Mouse (Mus musculus) myocyte (in vitro differentiated cells): ENCODE data around the gene Unc79. TPM values are rescaled to one million over a fixed set of nuclear protein-coding genes. Genes with fewer than 3 reads are reported as not detected.

ENCODE experiments used
- H3K27me3 ChIP-seq: one replicate; pipeline ENCODE4 v1.6.1; 2011; ENCODE audit not compliant: control insufficient read depth, insufficient read depth, insufficient read length
- H3K36me3 ChIP-seq: one replicate; pipeline ENCODE4 v1.6.1; 2011; ENCODE audit not compliant: control insufficient read depth, insufficient read depth
- H3K4me2 ChIP-seq: one replicate; pipeline ENCODE4 v1.6.1; 2011; ENCODE audit warnings: low read depth, control low read depth
- H3K4me3 ChIP-seq: one replicate; pipeline ENCODE4 v1.5.1; 2011; ENCODE audit warnings: mild to moderate bottlenecking, control low read depth, moderate library complexity
- H3K79me2 ChIP-seq: one replicate; pipeline ENCODE4 v1.6.1; 2011; ENCODE audit not compliant: control insufficient read depth, insufficient read depth
- H3ac ChIP-seq: one replicate; pipeline ENCODE4 v1.6.1; 2011; ENCODE audit not compliant: control insufficient read depth, insufficient read length
- CEBPB ChIP-seq: IDR thresholded peaks from 2 replicates; pipeline ENCODE4 v1.6.1; 2011; ENCODE audit warnings: mild to moderate bottlenecking, moderate library complexity; ENCODE audit not compliant: poor library complexity, insufficient read depth, severe bottlenecking
- E2F4 ChIP-seq: IDR thresholded peaks from one replicate; pipeline ENCODE4 v1.6.1; 2011; ENCODE audit warnings: mild to moderate bottlenecking, control low read depth, moderate library complexity; ENCODE audit not compliant: insufficient read depth
- MAX ChIP-seq: IDR thresholded peaks from one replicate; pipeline ENCODE4 v1.6.1; 2011; ENCODE audit warnings: low read depth, mild to moderate bottlenecking, control low read depth
- MYOD1 ChIP-seq, 3 experiments: IDR thresholded peaks; one replicate each; pipeline ENCODE4 v1.6.1; 2011; ENCODE audit warnings: control low read depth in 2 of 3, low read depth in 2 of 3, mild to moderate bottlenecking in 2 of 3, moderate library complexity in 1 of 3; ENCODE audit not compliant: insufficient read length in 2 of 3, control insufficient read depth in 1 of 3
- MYOG ChIP-seq, 3 experiments: IDR thresholded peaks; one replicate each; pipeline ENCODE4 v1.6.1; 2011; ENCODE audit warnings: control low read depth in 2 of 3, low read depth in 2 of 3, mild to moderate bottlenecking in 2 of 3; ENCODE audit not compliant: insufficient read length in 2 of 3, control insufficient read depth in 1 of 3, insufficient read depth in 1 of 3
- POLR2A ChIP-seq: IDR thresholded peaks from one replicate; pipeline ENCODE4 v1.6.1; 2011; ENCODE audit warnings: low read depth, mild to moderate bottlenecking, control low read depth, moderate library complexity; ENCODE audit not compliant: insufficient read length
- POLR2AphosphoS2 ChIP-seq: IDR thresholded peaks from one replicate; pipeline ENCODE4 v1.6.1; 2011; ENCODE audit warnings: low read depth, control low read depth; ENCODE audit not compliant: insufficient read length
- REST ChIP-seq: IDR thresholded peaks from one replicate; pipeline ENCODE4 v1.6.1; 2011; ENCODE audit warnings: mild to moderate bottlenecking, control low read depth, moderate library complexity; ENCODE audit not compliant: insufficient read depth, insufficient read length
- SRF ChIP-seq: IDR thresholded peaks from one replicate; pipeline ENCODE4 v1.6.1; 2011; ENCODE audit warnings: low read depth; ENCODE audit not compliant: control insufficient read depth, insufficient read length
- TCF12 ChIP-seq: IDR thresholded peaks from one replicate; pipeline ENCODE4 v1.6.1; 2011; ENCODE audit warnings: mild to moderate bottlenecking, control low read depth; ENCODE audit not compliant: poor library complexity, insufficient read depth, severe bottlenecking
- TCF3 ChIP-seq: IDR thresholded peaks from one replicate; pipeline ENCODE4 v1.6.1; 2011; ENCODE audit warnings: low read depth, control low read depth; ENCODE audit not compliant: insufficient read length
- USF1 ChIP-seq: IDR thresholded peaks from one replicate; pipeline ENCODE4 v1.6.1; 2011; ENCODE audit warnings: low read depth, mild to moderate bottlenecking, control low read depth, moderate library complexity
- polyA plus RNA-seq: library from polyadenylated mRNA; unstranded; fragments of >200 nt; fragmentation: generic; extraction: Trizol; gene quantifications from one replicate; pipeline ENCODE4 v1.2.1, GENCODE M21; 2012; ENCODE audit warnings: missing spikeins

Gene Unc79
- polyA plus RNA-seq, 1 experiment: not detected

DNA sequence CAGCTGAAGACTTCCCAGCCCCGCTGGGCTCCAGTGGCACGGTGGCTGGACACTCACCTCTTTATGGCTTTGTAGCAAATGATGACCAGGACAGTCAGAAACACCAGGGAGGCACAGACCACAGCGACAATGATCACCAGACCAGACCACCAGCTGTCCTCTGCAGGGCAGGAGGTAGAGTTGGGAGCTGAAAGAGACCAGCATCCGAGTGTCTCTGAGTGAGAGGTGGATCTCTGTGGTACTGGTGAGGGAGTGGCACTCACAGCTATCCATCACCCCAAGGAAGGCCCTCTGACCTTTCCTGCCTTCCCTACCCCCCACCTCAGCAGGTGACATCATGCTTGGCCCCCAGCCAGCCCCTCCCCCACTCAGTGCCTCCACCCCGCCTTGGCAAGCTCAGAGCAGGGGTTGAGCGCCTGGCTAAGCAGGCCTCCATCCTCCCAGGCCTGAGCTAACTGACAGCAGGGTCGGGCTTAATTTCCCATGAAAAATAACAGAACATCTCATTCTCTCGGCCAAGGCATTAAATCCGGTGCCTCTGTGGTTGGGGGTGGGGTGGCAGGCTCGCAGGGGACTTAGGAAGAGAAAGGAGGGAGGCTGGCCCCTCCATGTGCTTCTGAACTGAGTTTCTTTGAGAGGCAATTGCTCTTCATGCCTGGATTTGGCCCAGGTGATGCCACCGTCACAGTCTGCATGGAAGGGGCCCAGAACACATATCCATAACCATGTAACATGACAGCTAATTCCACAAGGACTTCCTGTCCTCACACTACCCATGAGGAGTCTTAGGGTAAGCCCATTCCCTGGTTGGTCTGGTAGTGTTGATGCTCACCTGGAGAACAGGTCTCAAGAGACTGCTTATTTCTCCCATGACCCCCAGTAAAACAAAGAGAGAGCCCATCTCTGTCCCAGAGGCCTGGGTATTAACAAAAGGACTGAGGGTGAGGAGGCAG, 254.2 kb downstream of the Unc79 start:
- no peaks in the 10 kb centered on the region for H3K27me3 ChIP-seq
- no peak for TF ChIP-seq E2F4
- TF ChIP-seq MYOG (IDR thresholded peaks at IDR 0.05; ENCODE audit: control insufficient read depth in 1 of 3, insufficient read depth in 1 of 3, insufficient read length in 2 of 3, low read depth in 2 of 3): no peak
- TF ChIP-seq POLR2A: no peak
- TF ChIP-seq POLR2AphosphoS2: no peak
- no peak for TF ChIP-seq MAX
- no peak for TF ChIP-seq TCF3
- TF ChIP-seq MYOD1 (IDR thresholded peaks at IDR 0.05; ENCODE audit: control insufficient read depth in 1 of 3, insufficient read length in 2 of 3, low read depth in 2 of 3): no peak
- no peak for TF ChIP-seq USF1
- TF ChIP-seq REST: no peak
- no peak for TF ChIP-seq CEBPB
- no peak for TF ChIP-seq TCF12
- no peak for TF ChIP-seq SRF
- H3ac ChIP-seq: no peak overlapping the region
- H3K36me3 ChIP-seq: no peaks in the 10 kb centered on the region
- H3K4me3 ChIP-seq: no peak overlapping the region
- no peak overlapping the region for H3K4me2 ChIP-seq
- H3K79me2 ChIP-seq: no peaks in the 10 kb centered on the region

DNA sequence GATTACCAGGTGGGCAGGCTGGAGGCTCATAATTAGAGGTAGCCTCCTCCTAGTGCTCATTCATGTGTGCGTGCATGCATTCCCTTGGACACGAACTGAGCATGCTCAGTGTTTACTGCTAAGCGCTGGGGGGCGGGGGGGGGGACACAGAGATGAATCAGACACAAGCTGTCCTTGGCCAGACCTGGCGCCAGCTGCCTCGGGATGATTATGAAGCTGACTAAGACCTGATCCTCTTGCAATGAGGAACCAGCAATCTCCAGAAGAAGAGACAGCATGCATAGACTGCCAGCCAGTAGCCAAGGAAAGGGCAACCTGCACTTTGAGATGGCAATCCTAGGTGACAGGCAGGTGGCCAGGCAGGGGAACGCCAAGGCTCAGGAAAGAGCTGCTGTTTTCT, 256.9 kb downstream of the Unc79 start:
- H3K36me3 ChIP-seq: no peaks in the 10 kb centered on the region
- no peak overlapping the region for H3K4me3 ChIP-seq
- H3K4me2 ChIP-seq: no peak overlapping the region
- no peaks in the 10 kb centered on the region for H3K27me3 ChIP-seq
- H3K79me2 ChIP-seq: no peaks in the 10 kb centered on the region
- TF ChIP-seq TCF3 (no peak), SRF (no peak), POLR2A (no peak), REST (no peak), USF1 (no peak), CEBPB (no peak), MYOD1 (IDR thresholded peaks at IDR 0.05; ENCODE audit: control insufficient read depth in 1 of 3, insufficient read length in 2 of 3, low read depth in 2 of 3) (no peak), MAX (no peak), TCF12 (no peak), E2F4 (no peak), MYOG (IDR thresholded peaks at IDR 0.05; ENCODE audit: control insufficient read depth in 1 of 3, insufficient read depth in 1 of 3, insufficient read length in 2 of 3, low read depth in 2 of 3) (no peak), POLR2AphosphoS2 (no peak)
- H3ac ChIP-seq: no peak overlapping the region

DNA sequence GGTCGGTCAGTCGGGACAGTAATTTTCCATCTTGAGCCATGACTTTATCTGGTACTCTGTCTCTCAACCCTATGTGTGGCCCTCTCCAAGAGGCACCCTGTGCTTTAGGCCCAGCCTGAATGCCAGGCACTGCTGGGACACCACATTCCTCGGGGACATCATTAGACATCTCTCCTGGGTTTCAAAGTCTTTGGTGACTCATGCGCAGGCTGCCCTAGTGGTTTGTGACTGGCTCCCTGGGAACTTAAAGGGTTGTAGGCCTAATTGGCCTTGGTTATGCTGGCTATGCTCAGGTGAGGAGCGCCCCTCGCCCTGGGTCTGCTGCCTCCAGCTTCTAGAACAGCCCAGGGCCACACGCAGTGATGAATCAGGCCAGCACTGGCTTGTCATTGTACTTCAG, 260.9 kb downstream of the Unc79 start:
- Histone ChIP-seq H3K79me2 (no peaks in the 10 kb centered on the region), H3ac (no peak overlapping the region), H3K4me2 (no peak overlapping the region), H3K36me3 (no peaks in the 10 kb centered on the region), H3K27me3 (no peaks in the 10 kb centered on the region), H3K4me3 (no peak overlapping the region)
- TF ChIP-seq MYOG (IDR thresholded peaks at IDR 0.05; ENCODE audit: control insufficient read depth in 1 of 3, insufficient read depth in 1 of 3, insufficient read length in 2 of 3, low read depth in 2 of 3) (no peak), USF1 (no peak), REST (no peak), TCF12 (no peak), MAX (no peak), CEBPB (no peak), E2F4 (no peak), MYOD1 (IDR thresholded peaks at IDR 0.05; ENCODE audit: control insufficient read depth in 1 of 3, insufficient read length in 2 of 3, low read depth in 2 of 3) (no peak), POLR2AphosphoS2 (no peak), POLR2A (no peak), TCF3 (no peak), SRF (no peak)

DNA sequence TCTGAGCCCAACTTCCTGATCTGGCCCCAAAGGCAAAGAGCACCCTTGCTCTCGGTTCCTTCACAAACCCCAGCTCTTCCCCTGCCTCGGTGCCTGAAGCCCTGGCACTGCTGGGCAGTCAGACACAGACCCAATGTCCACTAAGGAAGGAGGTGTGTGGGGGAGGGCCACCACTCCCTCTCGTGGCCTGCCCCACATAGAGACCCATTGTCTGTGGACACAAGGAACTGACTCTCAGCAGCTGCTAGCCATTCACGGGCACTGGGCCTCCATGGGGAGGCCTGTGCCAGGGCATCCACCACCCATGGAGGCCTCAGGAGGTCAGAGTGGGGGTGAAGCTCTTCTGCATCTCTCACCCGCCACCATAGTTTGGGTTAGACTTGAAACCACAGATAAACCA, 262.4 kb downstream of the Unc79 start:
- no peak overlapping the region for H3K4me2 ChIP-seq
- H3ac ChIP-seq: no peak overlapping the region
- H3K27me3 ChIP-seq: no peaks in the 10 kb centered on the region
- no peaks in the 10 kb centered on the region for H3K79me2 ChIP-seq
- TF ChIP-seq MYOD1 (IDR thresholded peaks at IDR 0.05; ENCODE audit: control insufficient read depth in 1 of 3, insufficient read length in 2 of 3, low read depth in 2 of 3) (no peak), MYOG (IDR thresholded peaks at IDR 0.05; ENCODE audit: control insufficient read depth in 1 of 3, insufficient read depth in 1 of 3, insufficient read length in 2 of 3, low read depth in 2 of 3) (no peak), USF1 (no peak), TCF3 (no peak), CEBPB (no peak), POLR2A (no peak), MAX (no peak), SRF (no peak), E2F4 (no peak), TCF12 (no peak), REST (no peak), POLR2AphosphoS2 (no peak)
- H3K4me3 ChIP-seq: no peak overlapping the region
- H3K36me3 ChIP-seq: no peaks in the 10 kb centered on the region
